ENCODE assay signal across 19 mouse cellular contexts in genomic region chr12:108830358-108830757, GRCm38 (mm10). TPM values are rescaled to one million over a fixed set of nuclear protein-coding genes. Genes with fewer than 3 reads are reported as not detected.
DNase-seq lines count a peak whose midpoint lies in the region; ATAC-seq and TF ChIP-seq lines count a peak whose summit lies in the region.
"Had no signal": no experiment of that assay in that cellular context is flagged by ENCODE, and none has a peak within 500 bp of the region (broad histone marks: within the 10 kb centered on the region; RNA-seq: fewer than 3 reads in every experiment).

No protein-coding gene starts in this region.

- no peak for TF ChIP-seq CTCF in forebrain, postnatal 0 days (IDR thresholded peaks at IDR 0.05; ENCODE audit: low read depth)
- peak; percentile 23 for TF ChIP-seq CTCF in lung, postnatal 0 days (IDR thresholded peaks at IDR 0.05)
- TF ChIP-seq CTCF in lung, adult 2 months (IDR thresholded peaks at IDR 0.05; ENCODE audit: insufficient read depth, low read length): no peak

- no peak for TF ChIP-seq POLR2A in lung, adult 2 months (IDR thresholded peaks at IDR 0.05; ENCODE audit: borderline replicate concordance, extremely low read depth, low read depth, low read length)

- no peaks in the 10 kb centered on the region for H3K27me3 ChIP-seq in forebrain, postnatal 0 days (ENCODE audit: insufficient read depth, low read length)
- peaks cover 10% of the 10 kb centered on the region for H3K27me3 ChIP-seq in forebrain, embryonic 10.5 days (ENCODE audit: poor library complexity, severe bottlenecking)
- H3K27me3 ChIP-seq in lung, postnatal 0 days (replicated peaks; ENCODE audit: insufficient read depth, low read length): no peaks in the 10 kb centered on the region
- H3K27me3 ChIP-seq: embryonic facial prominence, embryonic 13.5 days; embryonic facial prominence, embryonic 15.5 days; forebrain, embryonic 13.5 days; forebrain, embryonic 15.5 days had no signal

- H3K9me3 ChIP-seq in forebrain, postnatal 0 days (ENCODE audit: low read length): no peaks in the 10 kb centered on the region
- peaks cover 6% of the 10 kb centered on the region; the same call in 1 of the 2 replicates for H3K9me3 ChIP-seq in forebrain, embryonic 10.5 days
- no peaks in the 10 kb centered on the region for H3K9me3 ChIP-seq in lung, postnatal 0 days (ENCODE audit: low read length)
- H3K9me3 ChIP-seq: embryonic facial prominence, embryonic 13.5 days; embryonic facial prominence, embryonic 15.5 days; forebrain, embryonic 13.5 days; forebrain, embryonic 15.5 days had no signal

- TF ChIP-seq EP300 in lung, postnatal 0 days (IDR thresholded peaks at IDR 0.05): no peak; the same call in 1 of the 2 replicates

- no peak overlapping the region for H3K27ac ChIP-seq in forebrain, postnatal 0 days (ENCODE audit: low read depth, low read length)
- no peak overlapping the region for H3K27ac ChIP-seq in forebrain, embryonic 10.5 days
- no peak overlapping the region for H3K27ac ChIP-seq in lung, postnatal 0 days (ENCODE audit: low read length)
- H3K27ac ChIP-seq: embryonic facial prominence, embryonic 13.5 days; embryonic facial prominence, embryonic 15.5 days; forebrain, embryonic 13.5 days; forebrain, embryonic 15.5 days had no signal

- 0 out of 2 replicates have a peak overlapping the region, but pooled peaks have one; percentile 2 for H3K9ac ChIP-seq in forebrain, postnatal 0 days
- H3K9ac ChIP-seq in lung, postnatal 0 days (replicated peaks; ENCODE audit: low read depth): no peak overlapping the region
- H3K9ac ChIP-seq: embryonic facial prominence, embryonic 15.5 days; forebrain, embryonic 13.5 days; forebrain, embryonic 15.5 days had no signal

- no peak for DNase-seq in forebrain, postnatal 0 days
- no peak for DNase-seq in forebrain, embryonic 10.5 days (ENCODE audit: extremely low spot score, low spot score)
- peak; percentile 65 for DNase-seq in lung, postnatal 0 days (ENCODE audit: low spot score)
- DNase-seq in lung, adult 2 months: no peak
- DNase-seq in lung, postnatal 36 days: peak; percentile 21
- no peak for DNase-seq in lung, adult 18-20 months
- DNase-seq: adrenal gland, postnatal 10 days; adrenal gland, postnatal 25 days; cerebellum, adult 11 months; cerebellum, adult 18-20 months; cerebellum, adult 8-10 months; cerebellum, postnatal 14 days; cerebellum, postnatal 36 days; embryo, embryonic 11 days had no signal

- peaks cover 25% of the 10 kb centered on the region for H3K36me3 ChIP-seq in forebrain, postnatal 0 days (ENCODE audit: insufficient read depth)
- peaks cover 41% of the 10 kb centered on the region for H3K36me3 ChIP-seq in forebrain, embryonic 10.5 days (replicated peaks)
- H3K36me3 ChIP-seq in lung, postnatal 0 days (ENCODE audit: insufficient read depth, low read length): no peaks in the 10 kb centered on the region

- 84% methylated on average over 6 of the region's 6 CpGs for WGBS in forebrain, postnatal 0 days
- WGBS in forebrain, embryonic 10.5 days: 87% methylated on average over 6 of the region's 6 CpGs
- 66% methylated on average over 6 of the region's 6 CpGs for WGBS in lung, postnatal 0 days
- WGBS in lung, adult 2 months: 69% methylated on average over 6 of the region's 6 CpGs

- no peak overlapping the region for H3K4me2 ChIP-seq in forebrain, postnatal 0 days (ENCODE audit: low read depth)
- no peak overlapping the region for H3K4me2 ChIP-seq in lung, postnatal 0 days (replicated peaks; ENCODE audit: low read depth, low read length)
- H3K4me2 ChIP-seq: embryonic facial prominence, embryonic 13.5 days; embryonic facial prominence, embryonic 15.5 days; forebrain, embryonic 13.5 days; forebrain, embryonic 15.5 days had no signal

- no peak overlapping the region for H3K4me3 ChIP-seq in forebrain, postnatal 0 days (ENCODE audit: low read depth, low read length)
- no peak overlapping the region for H3K4me3 ChIP-seq in forebrain, embryonic 10.5 days
- H3K4me3 ChIP-seq in lung, postnatal 0 days (ENCODE audit: low read depth, low read length): no peak overlapping the region
- no peak overlapping the region for H3K4me3 ChIP-seq in lung, adult 2 months (replicated peaks; ENCODE audit: extremely low read depth, low read depth, low read length)
- H3K4me3 ChIP-seq: embryonic facial prominence, embryonic 13.5 days; embryonic facial prominence, embryonic 15.5 days; erythroblast, embryonic 14.5 days; forebrain, embryonic 13.5 days; forebrain, embryonic 15.5 days had no signal

- H3K4me1 ChIP-seq in forebrain, postnatal 0 days (ENCODE audit: insufficient read depth): peaks cover 8% of the 10 kb centered on the region
- peaks cover 23% of the 10 kb centered on the region for H3K4me1 ChIP-seq in forebrain, embryonic 10.5 days
- peaks cover 34% of the 10 kb centered on the region for H3K4me1 ChIP-seq in lung, postnatal 0 days (ENCODE audit: insufficient read depth, low read depth, low read length)
- H3K4me1 ChIP-seq in lung, adult 2 months (ENCODE audit: control insufficient read depth, insufficient read depth, low read length): peaks cover 7% of the 10 kb centered on the region; the same call in 1 of the 2 replicates

- no peak for ATAC-seq in forebrain, postnatal 0 days
- peak; percentile 15; the same call in 1 of the 2 replicates for ATAC-seq in lung, postnatal 0 days
- ATAC-seq: forebrain, embryonic 13.5 days; forebrain, embryonic 15.5 days had no signal

RNA-seq across cellular contexts. Expression of gene Slc25a29, which starts 5.3 kb away (rescaled TPM):
- total RNA-seq in forebrain, postnatal 0 days (2014; rRNA removed): 17.4 and 19.5 TPM in 2 replicates
- polyA plus RNA-seq in forebrain, postnatal 0 days (2015; fragmentation: Nextera tagmentation; extraction: Ambion mirVana): 18.7 and 21.4 TPM in 2 replicates
- 11.7 and 12.1 TPM in 2 replicates for polyA plus RNA-seq in forebrain, embryonic 10.5 days (2016; fragmentation: Nextera tagmentation; extraction: Ambion mirVana)
- polyA plus RNA-seq in lung, postnatal 0 days (2015; fragmentation: Nextera tagmentation; extraction: Ambion mirVana): 14.9 and 19.7 TPM in 2 replicates
- polyA plus RNA-seq in lung, adult 2 months (2012; rRNA removed): 15.1 and 19.0 TPM in 2 replicates

RNA-seq across cellular contexts. Expression of gene Slc25a47, which starts 5.5 kb away (rescaled TPM):
- total RNA-seq in forebrain, postnatal 0 days (2014; rRNA removed): 10.9 and 14.2 TPM in 2 replicates
- 11.9 and 12.3 TPM in 2 replicates for polyA plus RNA-seq in forebrain, postnatal 0 days (2015; fragmentation: Nextera tagmentation; extraction: Ambion mirVana)
- polyA plus RNA-seq in forebrain, embryonic 10.5 days (2016; fragmentation: Nextera tagmentation; extraction: Ambion mirVana): 9.8 and 11.9 TPM in 2 replicates
- polyA plus RNA-seq in lung, postnatal 0 days (2015; fragmentation: Nextera tagmentation; extraction: Ambion mirVana): 8.5 TPM in 2 replicates
- 13.7 and 14.7 TPM in 2 replicates for polyA plus RNA-seq in lung, adult 2 months (2012; rRNA removed)

RNA-seq across cellular contexts. Expression of gene Yy1, which starts 37.6 kb away (rescaled TPM):
- 31.9 and 33.8 TPM in 2 replicates for total RNA-seq in forebrain, postnatal 0 days (2014; rRNA removed)
- polyA plus RNA-seq in forebrain, postnatal 0 days (2015; fragmentation: Nextera tagmentation; extraction: Ambion mirVana): 7.4 and 8.8 TPM in 2 replicates
- polyA plus RNA-seq in forebrain, embryonic 10.5 days (2016; fragmentation: Nextera tagmentation; extraction: Ambion mirVana): 15.1 and 15.4 TPM in 2 replicates
- polyA plus RNA-seq in lung, postnatal 0 days (2015; fragmentation: Nextera tagmentation; extraction: Ambion mirVana): 13.7 and 16.2 TPM in 2 replicates
- polyA plus RNA-seq in lung, adult 2 months (2012; rRNA removed): 19.3 and 22.0 TPM in 2 replicates

Comparison
In these comparisons a context has a peak if more than half of its experiments do, and no peak if none do; other contexts are left out.
1. DNase-seq: peak in lung, postnatal 0 days (single experiment) and lung, postnatal 36 days (single experiment); none in forebrain, postnatal 0 days (single experiment), forebrain, embryonic 10.5 days (single experiment), lung, adult 2 months (single experiment) and lung, adult 18-20 months (0 of 2).